Mouse (Mus musculus) neural tube, embryonic 10.5 days (tissue): Measurements from ENCODE around the gene Reg1.
"Not testable (repeated sequence)": the region's sequence is repeated elsewhere in the genome, so short reads cannot be mapped to it uniquely, and the experiment has no call there.

ENCODE experiments used
- DNase-seq: peaks from one replicate; pipeline ENCODE4 v3.0.0-alpha.2; 2017; ENCODE audit warnings: low spot score; ENCODE audit errors: extremely low spot score

Gene Reg1

GRCm38 (mm10) chr6:78422411-78422810 is at the start of gene Reg1:
Reg1 (plus strand) TSS chr6:78422711.
- not testable (repeated sequence) for DNase-seq

GRCm38 (mm10) chr6:78378765-78379164 is 43.7 kb upstream of the Reg1 start, which contains the start of gene Reg3d:
Reg3d (minus strand) TSS chr6:78378865.
- no peak for DNase-seq

GRCm38 (mm10) chr6:78380409-78380808 is 42.1 kb upstream of the Reg1 start, which contains the start of gene Reg3a:
Reg3a (plus strand) TSS chr6:78380709.
- DNase-seq = no peak

GRCm38 (mm10) chr6:78385609-78386008 is 36.9 kb upstream of the Reg1 start:
- no peak for DNase-seq

GRCm38 (mm10) chr6:78395323-78395722 is 27.2 kb upstream of the Reg1 start, which contains the start of gene Reg2:
Reg2 (plus strand) TSS chr6:78395623.
- DNase-seq = not testable (repeated sequence)

GRCm38 (mm10) chr6:78425497-78425896 is 3.0 kb downstream of the Reg1 start:
- no peak for DNase-seq

GRCm38 (mm10) chr6:78447202-78447601 is 24.7 kb downstream of the Reg1 start:
- DNase-seq = no peak

- DNase-seq = no peak
Measured at GRCm38 (mm10) chr6:78448409-78448808, 25.9 kb downstream of the Reg1 start.

GRCm38 (mm10) chr6:78452804-78453203 is 30.3 kb downstream of the Reg1 start:
- DNase-seq = no peak

- no peak for DNase-seq
Measured at GRCm38 (mm10) chr6:78460191-78460825, 37.8 kb downstream of the Reg1 start.

GRCm38 (mm10) chr6:78462360-78462759 is 39.8 kb downstream of the Reg1 start:
- no peak for DNase-seq

- DNase-seq = no peak
Measured at GRCm38 (mm10) chr6:78463266-78463665, 40.8 kb downstream of the Reg1 start.

GRCm38 (mm10) chr6:78468772-78469171 is 46.3 kb downstream of the Reg1 start, which contains the start of gene Reg3g:
Reg3g (minus strand) TSS chr6:78468872.
- DNase-seq = no peak

- DNase-seq = no peak
Measured at GRCm38 (mm10) chr6:78469287-78469686, 46.8 kb downstream of the Reg1 start.
